Mouse (Mus musculus) stomach, embryonic 16.5 days (tissue): ENCODE measurements around the gene Gabbr1. TPM values are rescaled to one million over a fixed set of nuclear protein-coding genes. Genes with fewer than 3 reads are reported as not detected.

Experiments
- ATAC-seq: fragments of 200-750 bp; cut with Nextera tagmentation; 2 replicates; pipeline ENCODE4 v1.8.0; 2017; ENCODE audit warnings: moderate number of reproducible peaks, moderate TSS enrichment; ENCODE audit not compliant: insufficient read depth, low FRiP score
- H3K27ac ChIP-seq: fragments of 300-500 bp; sonication (generic); 2 replicates; pipeline ENCODE4 v1.5.1; 2014; ENCODE audit warnings: low read length
- H3K27me3 ChIP-seq: fragments of 300-500 bp; sonication (generic); 2 replicates; pipeline ENCODE4 v1.6.1; 2014; ENCODE audit warnings: low read length, control low read depth, mixed read lengths; ENCODE audit not compliant: control insufficient read depth, insufficient read depth
- H3K36me3 ChIP-seq: fragments of 300-500 bp; sonication (generic); 2 replicates; pipeline ENCODE4 v1.6.1; 2014; ENCODE audit warnings: low read length; ENCODE audit not compliant: control insufficient read depth, insufficient read depth
- H3K4me1 ChIP-seq: fragments of 300-500 bp; sonication (generic); 2 replicates; pipeline ENCODE4 v1.6.1; 2014; ENCODE audit warnings: low read length, control low read depth, mixed read lengths; ENCODE audit not compliant: control insufficient read depth, insufficient read depth
- H3K4me2 ChIP-seq: fragments of 300-500 bp; sonication (generic); 2 replicates; pipeline ENCODE4 v1.6.1; 2014; ENCODE audit warnings: low read depth, low read length, mixed read lengths
- H3K4me3 ChIP-seq: fragments of 300-500 bp; sonication (generic); replicated peaks from 2 replicates; pipeline ENCODE4 v1.5.1; 2014; ENCODE audit warnings: mild to moderate bottlenecking, low read length
- H3K9ac ChIP-seq: fragments of 300-500 bp; sonication (generic); 2 replicates; pipeline ENCODE4 v1.6.1; 2014; ENCODE audit warnings: low read length
- H3K9me3 ChIP-seq: fragments of 300-500 bp; sonication (generic); replicated peaks from 2 replicates; pipeline ENCODE4 v1.6.1; 2016; ENCODE audit warnings: low read length, control low read depth; ENCODE audit not compliant: control insufficient read depth
- WGBS: fragments of 180-500 bp; shearing (Covaris S2); extraction: QIAGEN DNeasy Blood & Tissue Kit; methylation state at CpG from one replicate; pipeline ENCODE4 v1.1.7; 2014; 5-methylcytosine and 5-hydroxymethylcytosine counted together
- polyA plus RNA-seq: library from polyadenylated mRNA; unstranded; fragments of >200 nt; fragmentation: Nextera tagmentation; extraction: Ambion mirVana; gene quantifications from 2 replicates; pipeline ENCODE4 v1.2.1, GENCODE M21; 2015

The Gabbr1 gene
- polyA plus RNA-seq, 1 experiment from 2014 or later = 7.5 TPM

GRCm38 (mm10) chr17:37119988-37120387 lies 74.2 kb downstream of the Gabbr1 start, which contains the start of gene Olfr92:
Olfr92 (minus strand) TSS chr17:37120088.
- WGBS = 83% methylated on average over 2 of the region's 2 CpGs

More at GRCm38 (mm10) chr17:37119988-37120387, 74.2 kb downstream of the Gabbr1 start, which contains the start of gene Olfr92:
- H3K9me3 ChIP-seq = no peaks in the 10 kb centered on the region
- H3K4me2 ChIP-seq = no peak within 1 kb of the TSS
- no peaks in the 10 kb centered on the region for H3K36me3 ChIP-seq
- no peak within 1 kb of the TSS for H3K27ac ChIP-seq
- H3K4me1 ChIP-seq = no peaks in the 10 kb centered on the region
- H3K9ac ChIP-seq = no peak within 1 kb of the TSS
- no peak within 1 kb of the TSS for H3K4me3 ChIP-seq
- ATAC-seq = no peak
- no peaks in the 10 kb centered on the region for H3K27me3 ChIP-seq

Other genes with a start within 250 kb of the Gabbr1 start
- not detected in 2 replicates for gene H2-M10.6, start 233.8 kb upstream of the Gabbr1 start, polyA plus RNA-seq
- 39.9 and 41.3 TPM in 2 replicates for gene Trim26, start 208.8 kb upstream of the Gabbr1 start, polyA plus RNA-seq
- gene Trim15, start 178.8 kb upstream of the Gabbr1 start, polyA plus RNA-seq = 0.83 and 1.2 TPM in 2 replicates
- 12.0 and 12.4 TPM in 2 replicates for gene Trim10, start 176.4 kb upstream of the Gabbr1 start, polyA plus RNA-seq
- 0.08 and 0.10 TPM in 2 replicates for gene Trim40, start 155.8 kb upstream of the Gabbr1 start, polyA plus RNA-seq
- 5.3 and 6.3 TPM in 2 replicates for gene Trim31, start 147.8 kb upstream of the Gabbr1 start, polyA plus RNA-seq
- gene Rnf39, start 103.0 kb upstream of the Gabbr1 start, polyA plus RNA-seq = 3.4 and 5.9 TPM in 2 replicates
- 97.4 and 109 TPM in 2 replicates for gene Ppp1r11, start 94.2 kb upstream of the Gabbr1 start, polyA plus RNA-seq
- 70.3 and 79.7 TPM in 2 replicates for gene Znrd1, start 87.4 kb upstream of the Gabbr1 start, polyA plus RNA-seq
- gene Znrd1as, start 87.4 kb upstream of the Gabbr1 start, polyA plus RNA-seq = 4.2 and 5.6 TPM in 2 replicates
- not detected in 2 replicates for gene 2410137M14Rik, start 64.7 kb upstream of the Gabbr1 start, polyA plus RNA-seq
- gene H2-M5, start 56.4 kb upstream of the Gabbr1 start, polyA plus RNA-seq = 0.35 and 0.43 TPM in 2 replicates
- 40.9 and 50.3 TPM in 2 replicates for gene Zfp57, start 44.8 kb upstream of the Gabbr1 start, polyA plus RNA-seq
- gene Mog, start 22.6 kb upstream of the Gabbr1 start, polyA plus RNA-seq = 0.21 TPM in 1 of 2 replicates, not detected in the other
- not detected in 2 replicates for gene Olfr90, start 42.5 kb downstream of the Gabbr1 start, polyA plus RNA-seq
- not detected in 2 replicates for gene Olfr91, start 52.3 kb downstream of the Gabbr1 start, polyA plus RNA-seq
- not detected in 2 replicates for gene Olfr92, start 74.1 kb downstream of the Gabbr1 start, polyA plus RNA-seq
- gene Olfr93, start 115.5 kb downstream of the Gabbr1 start, polyA plus RNA-seq = not detected in 2 replicates
- gene Ubd, start 147.9 kb downstream of the Gabbr1 start, polyA plus RNA-seq = not detected in 2 replicates
- gene Olfr94, start 155.0 kb downstream of the Gabbr1 start, polyA plus RNA-seq = not detected in 2 replicates
- gene Olfr95, start 167.2 kb downstream of the Gabbr1 start, polyA plus RNA-seq = not detected in 2 replicates
- not detected in 2 replicates for gene Olfr96, start 174.2 kb downstream of the Gabbr1 start, polyA plus RNA-seq
- gene Olfr97, start 191.4 kb downstream of the Gabbr1 start, polyA plus RNA-seq = not detected in 2 replicates
- gene Olfr98, start 217.8 kb downstream of the Gabbr1 start, polyA plus RNA-seq = not detected in 2 replicates
- 3.2 and 4.0 TPM in 2 replicates for gene H2-M3, start 224.3 kb downstream of the Gabbr1 start, polyA plus RNA-seq
- gene Olfr99, start 237.5 kb downstream of the Gabbr1 start, polyA plus RNA-seq = not detected in 2 replicates